Mouse (Mus musculus) lung, adult 10 weeks (tissue): ENCODE results near the gene Jag1. TPM values are rescaled to one million over a fixed set of nuclear protein-coding genes. Genes with fewer than 3 reads are reported as not detected.

ENCODE experiments used
- polyA plus RNA-seq: library from polyadenylated mRNA; stranded (reverse); fragments of 350-450 nt; fragmentation: Illumina TruSeq; extraction: RNeasy Lipid Tissue Mini Kit (QIAGEN cat#74804); gene quantifications from one replicate; pipeline ENCODE4 v1.2.3, GENCODE M21; 2014; ENCODE audit warnings: low read depth, low replicate concordance; ENCODE audit not compliant: insufficient read depth

Jag1 gene
- polyA plus RNA-seq: 7.8 TPM

GRCm38 (mm10) chr2:137116025-137116674 is at the start of gene Jag1:
TSS of gene Jag1 (minus strand) at chr2:137116644.

Other genes with a start within 250 kb of the Jag1 start
- gene AL731706.2, start 231.0 kb downstream of the Jag1 start, polyA plus RNA-seq: not detected
- gene Slx4ip, start 225.4 kb downstream of the Jag1 start, polyA plus RNA-seq: 1.5 TPM
- gene AL731706.1, start 225.3 kb downstream of the Jag1 start, polyA plus RNA-seq: 17.7 TPM
- 9.8 TPM for gene Mkks, start 225.3 kb downstream of the Jag1 start, polyA plus RNA-seq